Mouse (Mus musculus): Measurements from ENCODE around the gene Smim7.

The Smim7 gene

DNA sequence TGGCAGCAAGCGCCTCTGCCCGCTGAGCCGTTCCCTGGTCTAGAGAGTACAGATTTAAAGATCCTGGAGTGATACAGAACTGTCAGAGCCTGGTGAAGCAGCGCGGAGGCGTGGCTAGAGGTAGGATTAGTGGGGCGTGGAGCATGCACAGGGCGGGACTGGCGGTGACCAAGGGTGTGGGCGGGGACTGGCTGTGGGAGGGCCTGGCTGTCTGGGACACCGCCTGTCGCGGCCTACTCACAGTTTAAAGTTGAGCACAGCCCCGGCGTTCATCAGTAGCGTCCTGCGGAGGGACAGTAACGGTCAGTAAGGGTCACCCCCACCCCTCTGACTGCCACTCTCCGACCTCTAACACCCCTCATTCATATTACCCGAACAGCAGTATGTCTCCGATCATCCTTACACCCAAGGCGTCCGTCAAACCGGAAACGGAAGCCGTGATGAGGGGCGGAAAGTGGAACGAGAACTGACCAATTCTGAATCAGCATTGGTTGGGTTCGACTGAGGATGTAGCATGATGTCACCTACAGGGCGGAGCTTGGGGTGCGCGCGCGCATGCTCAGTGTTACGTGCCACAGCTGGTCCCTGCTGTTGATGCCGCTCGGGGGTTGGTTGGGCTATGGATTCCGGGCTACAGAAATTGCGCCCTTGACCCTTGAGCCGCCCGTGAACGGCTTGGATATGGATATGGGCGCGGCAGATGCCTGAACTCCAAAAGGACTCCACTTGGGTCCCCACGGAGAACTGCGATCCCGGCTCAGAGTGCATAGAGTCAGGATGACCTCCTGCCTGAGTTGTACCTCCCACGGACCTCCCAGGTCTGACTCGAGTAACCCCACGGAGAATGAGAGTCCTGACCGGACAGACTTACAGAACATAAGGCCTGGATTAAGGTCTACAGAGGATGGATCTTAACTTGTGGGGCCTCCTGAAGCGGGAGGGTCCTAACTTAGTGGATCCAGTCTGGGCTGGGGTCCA is at the start of gene Smim7:
Smim7 (minus strand) TSS at position 456 of the 978 bp plus-strand sequence.
- DNase-seq, result peak; percentile 98

DNA sequence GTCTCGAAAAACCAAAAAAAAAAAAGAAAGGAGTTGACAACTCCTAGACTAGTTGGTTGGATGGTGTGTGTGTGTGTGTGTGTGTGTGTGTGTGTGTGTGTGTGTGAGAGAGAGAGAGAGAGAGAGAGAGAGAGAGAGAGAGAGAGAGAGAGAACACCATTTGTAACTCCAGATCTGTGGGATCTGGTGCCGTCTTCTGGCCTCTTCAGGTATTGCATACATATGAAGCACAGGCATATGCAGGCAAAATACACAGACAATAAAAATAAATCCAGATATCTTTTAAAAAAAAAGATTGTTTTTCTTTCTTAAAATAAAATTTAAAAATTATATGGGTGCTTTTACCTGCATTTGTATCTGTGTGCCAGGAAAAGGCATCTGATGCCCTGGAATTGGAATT is 19.3 kb upstream of the Smim7 start:
- no peak for DNase-seq

DNA sequence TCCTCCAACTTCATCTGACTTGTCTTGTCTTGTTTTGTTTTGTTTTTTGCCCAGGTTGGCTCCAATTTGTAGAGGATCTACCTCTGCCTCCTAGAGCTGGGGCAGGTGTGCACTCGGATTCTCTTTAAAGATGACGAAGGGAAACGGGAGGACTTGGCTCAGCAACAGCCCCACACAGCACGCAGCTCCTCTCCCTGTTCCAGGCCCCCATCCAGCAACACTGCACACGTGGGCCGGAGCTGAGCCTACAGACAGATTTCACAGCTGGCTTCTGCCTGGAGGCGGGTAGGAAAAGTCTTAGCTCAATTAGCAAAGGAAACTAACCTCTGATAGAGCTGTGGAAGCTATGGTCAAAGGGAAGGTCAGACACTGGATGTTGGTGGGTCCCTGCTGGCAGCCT is 18.4 kb upstream of the Smim7 start:
- peak; percentile 91 for DNase-seq

DNA sequence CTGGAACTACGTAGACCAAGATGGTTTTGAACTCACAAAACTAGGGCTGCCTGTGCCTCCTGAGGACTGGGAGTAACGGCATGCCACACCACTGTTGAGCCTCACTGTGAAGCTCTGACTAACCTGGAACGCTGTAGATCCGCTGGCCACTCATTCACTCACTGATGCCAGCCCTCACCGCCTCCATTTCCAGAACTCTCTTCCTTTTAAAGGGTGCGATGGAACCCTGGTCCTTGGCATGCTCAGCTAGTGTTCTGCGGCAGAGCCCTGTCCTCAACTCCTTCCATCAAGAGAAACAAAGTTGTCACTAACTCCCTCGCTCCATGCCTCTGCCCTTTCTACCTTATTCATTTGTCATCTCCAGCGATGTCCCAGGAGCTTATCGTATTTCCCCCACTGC is 18.0 kb upstream of the Smim7 start:
- peak; percentile 53 for DNase-seq

DNA sequence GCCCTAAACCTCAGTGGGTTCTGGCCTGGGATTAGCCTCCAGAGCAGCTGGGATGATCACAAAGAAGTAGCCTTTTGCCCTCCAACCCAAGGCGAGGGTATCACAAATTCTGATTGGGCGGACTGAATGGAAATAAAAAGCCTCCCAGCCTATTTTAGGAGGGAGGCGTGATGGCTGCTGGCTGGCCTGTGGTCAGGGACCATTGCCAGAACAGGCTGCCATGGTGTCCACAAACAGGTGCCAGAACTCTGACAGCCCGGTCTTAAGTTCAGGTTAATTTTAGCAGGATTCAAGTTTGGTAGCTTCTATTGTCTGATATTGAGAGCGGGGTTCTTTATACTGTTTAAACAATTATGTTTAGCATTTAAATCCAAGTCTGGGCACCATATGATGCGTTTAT is 16.9 kb upstream of the Smim7 start:
- no peak for DNase-seq

DNA sequence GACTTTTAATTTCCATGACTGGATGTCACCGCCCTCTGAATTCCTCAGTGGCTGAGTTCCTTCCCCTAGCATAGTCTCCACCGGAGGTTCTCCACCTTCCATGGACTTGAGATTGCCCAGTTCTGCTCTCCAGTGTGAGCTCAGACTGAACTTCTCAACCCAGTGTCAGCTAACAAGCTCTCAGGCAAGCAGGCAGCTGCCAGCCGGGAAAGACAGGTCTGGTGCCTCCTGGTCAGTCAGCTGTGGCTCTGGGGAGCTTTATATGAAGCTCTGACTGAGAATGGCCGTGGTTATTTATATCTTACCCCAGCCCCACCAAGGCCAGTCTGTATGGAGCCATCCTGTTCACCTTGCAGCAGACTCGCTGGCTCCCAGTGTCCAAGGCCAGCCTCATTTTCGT is 13.5 kb upstream of the Smim7 start:
- no peak for DNase-seq

DNA sequence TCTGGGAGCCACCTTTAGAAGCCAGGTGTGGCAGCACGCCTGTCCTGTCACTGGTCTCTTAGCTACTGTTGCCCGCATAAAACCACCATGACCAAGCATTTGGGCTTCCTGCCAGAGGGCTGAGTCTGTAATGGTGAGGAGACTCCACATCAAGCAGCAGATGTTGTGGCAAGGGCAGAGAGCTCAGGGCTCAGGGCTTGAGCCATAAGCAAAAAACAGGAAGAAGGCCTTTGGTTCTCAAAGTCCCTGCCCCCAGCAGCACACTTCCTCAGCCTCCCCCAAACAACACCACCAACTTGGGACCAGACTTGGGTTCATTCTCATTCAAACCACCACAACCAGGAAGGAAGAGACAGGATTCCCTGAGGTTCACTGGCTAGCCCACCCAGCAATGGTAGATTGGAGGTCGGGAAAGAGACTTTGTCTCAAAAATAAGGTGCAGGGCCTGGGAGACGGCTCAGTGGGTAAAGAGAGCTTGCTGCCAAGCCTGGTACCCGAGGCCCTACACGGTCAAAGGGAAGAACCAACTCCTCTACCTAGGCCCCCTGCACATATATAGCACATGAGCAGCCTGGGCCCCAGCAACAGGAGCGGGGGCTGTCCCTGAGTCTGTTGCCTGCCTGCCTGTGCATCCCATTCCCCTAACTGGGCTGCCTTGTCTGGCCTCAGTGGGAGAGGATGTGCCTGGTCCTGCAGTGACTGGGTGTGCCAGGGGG is 12.3 kb upstream of the Smim7 start:
- no peak for DNase-seq

DNA sequence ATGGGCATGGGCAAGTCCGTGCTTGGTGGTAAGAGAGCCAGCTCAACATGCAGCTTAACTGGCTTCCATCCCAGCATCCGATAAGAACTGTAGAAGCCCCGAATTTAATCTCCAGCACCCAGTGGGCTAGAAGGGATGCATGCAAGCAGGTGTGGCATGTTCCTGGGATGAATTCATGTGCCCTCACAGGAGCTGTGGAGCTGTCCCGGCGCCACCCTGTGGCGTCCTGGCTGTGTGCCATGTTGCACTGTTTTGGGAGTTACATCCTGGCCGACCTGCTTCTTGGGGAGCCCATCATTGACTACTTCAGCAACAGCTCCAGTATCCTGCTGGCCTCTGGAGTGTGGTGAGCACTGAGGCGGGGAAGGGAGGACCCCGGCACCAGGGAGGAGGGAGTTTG is 8.5 kb upstream of the Smim7 start:
- no peak for DNase-seq

DNA sequence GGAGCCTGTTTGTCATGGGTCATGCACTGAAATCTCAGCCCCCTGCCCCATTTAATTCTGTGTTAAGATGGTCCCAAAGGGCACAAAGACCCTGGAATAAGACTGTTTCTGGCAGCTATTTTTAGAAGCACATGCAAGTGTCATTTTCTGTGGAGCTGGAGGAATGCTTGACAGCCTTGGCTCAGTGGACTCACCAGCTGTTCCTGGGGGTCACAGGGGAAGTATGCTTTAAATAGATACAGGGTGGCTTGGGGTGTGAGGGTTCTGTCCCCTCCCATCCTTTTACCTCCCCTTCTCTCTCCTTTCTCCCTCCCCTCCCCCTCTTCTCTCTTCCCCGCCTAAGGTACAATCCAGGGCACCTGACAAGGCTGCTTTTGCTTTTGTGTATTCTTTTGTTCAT is 7.1 kb upstream of the Smim7 start:
- no peak for DNase-seq

DNA sequence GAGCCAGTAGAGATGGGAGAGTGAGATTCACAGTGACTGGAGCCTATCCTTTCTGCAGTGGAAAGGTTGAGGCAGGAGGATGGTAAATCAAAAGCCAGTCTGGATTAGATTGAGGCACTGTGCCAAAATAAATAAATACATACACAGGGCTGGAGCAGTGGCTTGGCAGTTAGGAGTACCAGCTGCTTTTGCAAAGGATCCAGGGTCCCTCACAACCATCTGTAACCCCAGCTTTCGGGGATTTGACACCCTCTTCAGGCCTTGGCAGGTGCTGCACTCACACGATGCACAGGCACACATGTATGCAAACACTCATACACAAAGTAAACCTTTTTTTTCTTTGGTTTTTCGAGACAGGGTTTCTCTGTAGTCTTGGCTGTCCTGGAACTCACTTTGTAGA is 6.4 kb upstream of the Smim7 start:
- DNase-seq, result no peak

DNA sequence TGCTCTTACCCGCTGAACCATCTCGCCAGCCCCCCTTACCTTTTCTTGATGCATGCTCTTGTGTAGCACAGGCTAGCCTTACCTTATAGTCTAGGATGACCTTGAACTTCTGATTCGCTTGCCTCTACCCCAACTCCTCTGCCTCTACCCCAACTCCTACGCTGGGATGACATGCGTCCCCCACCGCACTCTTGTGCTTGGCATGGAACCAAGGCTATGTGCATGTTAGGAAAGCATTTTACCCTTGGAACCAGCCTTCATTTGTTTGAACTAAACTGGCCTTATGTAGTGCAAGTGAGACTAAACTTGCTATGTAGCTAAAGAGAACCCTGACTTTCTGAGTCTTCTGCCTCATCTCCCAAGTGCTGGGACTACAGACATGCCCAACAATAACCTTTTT is 5.0 kb upstream of the Smim7 start:
- no peak for DNase-seq

DNA sequence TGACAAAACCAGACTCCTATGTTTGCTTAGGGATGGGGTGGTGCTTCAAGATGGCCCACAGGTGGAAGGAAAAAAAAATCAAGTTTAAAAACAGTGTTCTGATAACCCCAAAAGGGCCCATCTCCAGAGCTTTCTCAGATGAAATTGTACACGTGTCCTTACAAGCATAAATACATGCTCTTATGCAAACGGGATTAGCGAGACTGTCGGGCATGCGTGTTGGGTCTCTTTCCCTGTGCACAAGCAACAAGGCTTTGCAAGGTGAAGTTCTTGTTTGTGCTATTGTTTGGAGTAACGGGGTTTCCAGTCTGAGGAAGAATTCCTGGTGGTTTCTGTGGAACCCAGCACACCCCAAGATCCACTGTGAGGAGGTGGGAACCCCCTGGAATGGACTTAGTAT is 2.6 kb upstream of the Smim7 start:
- DNase-seq, result peak; percentile 35

DNA sequence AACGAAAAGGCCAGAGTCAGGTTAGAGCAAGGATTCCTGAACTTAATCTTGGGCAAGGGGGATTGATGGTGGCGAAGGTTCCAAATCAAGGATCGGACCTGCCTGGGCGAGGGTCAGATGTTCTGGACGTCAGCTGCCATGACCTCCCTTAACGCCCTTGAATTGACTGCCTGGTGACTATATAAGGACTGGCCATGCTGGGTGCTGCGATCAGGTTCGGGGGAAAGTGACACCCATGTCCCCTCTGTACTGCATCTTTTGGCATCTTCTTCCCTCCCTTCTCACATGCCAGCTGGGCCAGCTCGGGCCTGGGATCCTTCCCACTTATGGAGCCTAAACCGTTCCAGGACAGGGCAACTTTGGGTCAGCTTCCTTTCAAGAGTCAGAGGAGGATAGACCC is 1.6 kb upstream of the Smim7 start:
- no peak for DNase-seq

DNA sequence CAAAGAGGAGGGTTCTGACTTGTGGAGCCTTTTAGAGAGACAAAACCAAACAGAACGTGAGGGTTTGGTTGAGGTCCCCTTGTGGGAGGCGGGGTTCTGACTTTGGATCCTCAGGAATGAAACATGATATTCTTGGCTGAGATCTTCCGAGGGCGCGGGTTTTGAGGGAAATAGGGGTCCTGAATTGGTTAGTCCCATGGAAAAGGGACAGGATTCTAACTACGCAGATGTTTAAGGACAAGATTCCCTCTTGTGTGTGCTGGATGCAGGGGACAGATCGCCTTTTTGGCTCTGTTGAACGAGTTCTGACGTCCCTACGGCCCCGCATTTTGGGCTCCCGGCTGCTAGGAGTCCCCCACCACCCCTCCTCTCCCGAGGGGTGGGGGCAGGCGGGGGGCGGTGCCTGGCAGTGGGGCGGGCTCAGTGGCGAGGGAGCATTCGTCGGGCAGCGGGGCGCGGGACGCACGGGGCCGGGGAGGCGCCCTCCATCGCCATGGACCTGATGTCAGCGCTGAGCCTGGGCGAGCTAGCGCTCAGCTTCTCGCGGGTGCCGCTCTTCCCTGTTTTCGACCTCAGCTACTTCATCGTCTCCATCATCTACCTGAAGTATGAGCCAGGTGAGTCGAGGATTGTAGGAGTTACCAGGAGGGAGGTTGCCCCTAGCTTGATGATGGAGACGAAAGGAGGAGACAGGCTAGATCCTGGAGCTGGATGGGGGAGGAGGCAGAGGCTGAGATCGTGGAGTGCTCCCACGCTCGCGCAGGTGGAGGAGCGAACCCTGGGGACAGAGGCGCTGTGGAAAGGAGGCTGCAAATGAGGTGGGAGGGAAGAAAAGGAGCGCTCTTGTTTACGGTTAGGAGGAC is 954 bp upstream of the Smim7 start, which contains the start of gene Tmem38a:
Tmem38a (plus strand) TSS at position 445 of the 863 bp plus-strand sequence.
- peak; percentile 87 for DNase-seq

DNA sequence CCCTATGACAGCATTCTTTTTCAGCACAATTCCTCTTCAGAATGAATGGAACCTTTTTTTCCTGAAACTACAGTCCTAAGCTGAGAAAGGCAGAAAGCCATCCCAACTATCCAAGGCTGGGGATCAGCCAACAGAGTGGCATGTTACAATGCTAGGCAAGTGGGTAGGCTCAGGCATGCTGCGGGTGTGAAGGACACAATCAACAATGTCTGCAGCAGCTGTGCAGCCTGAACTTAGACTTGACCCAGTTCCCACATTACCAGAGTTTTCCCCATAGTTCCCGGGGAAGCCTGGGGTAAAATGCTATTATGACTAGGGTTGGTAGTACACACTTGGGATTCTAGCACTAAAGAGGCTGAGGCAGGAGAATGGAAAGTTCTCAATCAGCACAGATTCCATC is 4.9 kb downstream of the Smim7 start:
- DNase-seq, result no peak

DNA sequence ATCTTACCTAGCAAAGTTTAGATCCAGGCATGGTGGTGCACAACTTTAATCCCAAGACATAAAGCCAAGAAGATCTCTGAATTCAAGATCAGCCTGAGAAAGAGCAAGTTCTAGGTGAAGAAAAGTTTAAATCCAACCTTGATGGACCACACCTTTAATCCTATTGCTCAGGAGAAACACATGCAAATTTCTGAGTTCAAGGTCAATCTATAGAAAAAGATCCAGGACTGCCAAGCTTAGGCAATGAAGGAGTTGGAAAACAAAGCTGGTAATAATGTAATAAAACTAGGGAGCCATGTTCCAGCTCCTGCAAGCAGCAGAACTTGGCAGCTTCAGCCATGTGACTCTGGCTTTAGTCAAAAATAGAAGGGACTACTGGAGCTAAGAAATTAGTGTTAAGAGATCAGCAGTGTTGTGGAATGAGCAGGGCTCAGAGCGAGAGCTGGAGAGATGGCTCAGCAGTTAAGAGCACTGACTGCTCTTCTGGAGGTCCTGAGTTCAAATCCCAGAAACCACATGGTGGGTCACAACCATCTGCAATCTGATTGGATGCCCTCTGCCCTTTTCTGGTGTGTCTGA is 9.7 kb downstream of the Smim7 start:
- no peak for DNase-seq

DNA sequence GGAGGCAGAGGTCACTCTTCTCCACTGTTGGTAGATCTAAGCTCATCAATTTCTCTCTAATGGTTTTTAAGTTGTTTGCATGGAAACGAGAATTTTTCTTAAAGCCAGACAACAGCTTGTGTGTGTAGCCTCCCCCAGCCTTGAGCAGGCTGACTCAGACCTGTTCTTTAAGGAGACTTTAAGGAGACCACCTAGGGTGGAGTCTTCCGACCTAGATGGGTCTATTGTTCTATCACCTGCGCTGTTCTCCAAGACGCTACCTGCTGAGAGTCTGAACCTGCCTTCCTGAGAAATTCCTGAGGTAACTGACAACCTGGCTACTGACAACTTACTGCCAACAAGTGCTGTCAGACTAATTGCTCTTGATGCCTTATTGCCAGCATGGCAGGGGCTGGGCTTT is 15.1 kb downstream of the Smim7 start:
- DNase-seq, result no peak

DNA sequence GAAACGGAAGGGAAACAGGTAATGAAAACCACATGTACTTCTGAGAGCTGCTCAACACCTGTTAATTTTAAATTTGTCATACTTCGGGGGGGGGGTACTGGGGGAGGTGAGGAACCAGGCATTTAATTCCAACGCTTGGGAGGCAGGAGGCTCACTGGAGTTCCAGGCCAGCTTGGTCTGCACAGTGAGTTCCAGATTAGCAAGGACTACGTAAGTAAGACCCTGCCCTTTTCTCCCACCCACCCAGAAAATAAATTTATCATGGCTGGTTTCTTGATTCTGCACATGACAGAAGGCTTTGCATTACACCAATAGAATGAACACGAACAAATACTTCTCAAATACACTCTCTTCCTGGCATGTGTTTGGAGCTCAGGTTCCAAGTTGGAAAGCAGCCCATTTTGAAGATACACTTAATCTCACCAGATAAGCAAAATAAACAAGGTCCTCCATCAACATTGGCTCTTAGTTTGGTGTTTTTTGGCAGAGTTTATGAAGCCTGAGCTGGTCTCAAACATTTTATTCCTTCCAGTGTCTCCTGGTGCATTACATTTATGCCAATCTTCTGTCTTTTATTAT is 21.5 kb downstream of the Smim7 start:
- no peak for DNase-seq

DNA sequence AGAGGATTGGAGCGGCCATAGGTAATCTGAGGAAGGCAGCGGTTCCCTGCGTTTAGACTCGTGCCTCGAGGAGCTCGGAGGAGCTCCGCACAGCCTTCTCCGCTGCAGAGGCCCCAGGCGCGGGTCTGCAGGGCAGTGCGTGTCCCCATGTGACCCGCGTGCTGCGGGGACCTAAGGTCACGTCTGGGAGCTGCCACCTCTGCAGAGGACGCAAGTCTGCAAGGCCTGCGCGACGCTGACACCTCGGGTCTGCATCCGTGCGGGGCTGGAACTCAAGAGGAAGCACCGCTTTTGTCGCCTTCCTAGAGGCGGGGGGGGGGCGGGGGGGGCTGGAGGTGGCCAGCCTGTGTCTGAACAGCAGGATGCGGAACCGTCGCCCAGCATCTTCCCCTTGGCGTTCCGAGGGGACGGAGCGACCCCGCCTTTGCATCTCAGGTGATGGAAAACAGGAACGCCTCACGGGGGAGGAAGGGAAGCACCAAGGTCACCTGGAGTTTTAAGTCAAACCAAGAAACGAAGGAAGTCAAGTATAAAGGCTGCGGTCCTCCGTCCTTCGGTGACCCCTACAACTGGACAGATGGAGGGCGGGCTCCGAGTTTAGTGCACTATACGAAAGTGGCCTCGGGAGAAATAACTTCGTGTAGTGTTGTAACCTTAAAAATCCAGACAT is 22.1 kb downstream of the Smim7 start:
- no peak for DNase-seq

DNA sequence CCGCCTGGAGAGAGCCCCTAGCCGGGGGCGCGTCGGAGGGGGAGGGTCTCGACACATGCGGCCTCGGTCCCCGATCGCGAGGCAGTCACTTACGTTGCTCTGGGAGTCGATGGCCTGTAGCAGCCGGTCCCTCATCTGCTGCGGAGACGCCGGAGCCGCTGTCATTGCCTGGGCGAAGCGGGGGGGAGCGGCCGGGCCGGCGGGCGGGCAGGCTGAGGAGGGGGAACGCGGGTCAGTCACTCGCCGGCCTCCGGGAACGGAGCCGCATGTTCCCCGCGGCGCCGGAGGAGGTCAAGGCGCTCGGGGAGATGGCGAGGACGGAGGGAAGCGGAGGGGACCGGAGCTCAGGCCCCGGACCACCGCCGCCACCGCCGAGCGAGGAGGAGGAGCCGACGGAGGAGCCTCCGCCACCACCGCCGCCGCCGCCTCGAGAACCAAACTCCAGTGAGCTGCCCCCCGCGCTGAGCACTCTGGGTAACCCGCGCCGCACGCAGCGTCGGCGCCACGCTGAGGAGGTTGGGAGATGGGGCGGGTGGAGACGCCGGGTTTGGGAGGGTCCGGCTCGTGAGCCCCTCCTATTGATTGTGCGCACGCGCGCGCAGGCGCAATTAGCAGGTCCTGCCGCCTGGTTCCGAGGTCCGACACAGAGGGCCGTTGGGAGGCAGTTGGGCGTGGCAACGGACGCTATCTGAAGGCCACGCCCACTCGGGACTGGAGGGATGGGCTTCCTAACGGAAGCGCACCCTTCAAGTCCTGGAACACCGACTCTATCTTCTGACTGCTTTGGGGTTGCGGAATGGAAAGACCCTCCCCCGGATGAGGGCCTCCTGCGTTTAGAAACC is 22.9 kb downstream of the Smim7 start, which contains the start of gene Med26:
Med26 (minus strand) TSS at position 469 of the 842 bp plus-strand sequence.
- peak; percentile 99 for DNase-seq

Data from right cerebral cortex, adult 18-20 months (tissue).